Mouse (Mus musculus) heart, adult 2 months (tissue): ENCODE data around the gene Gmfg.

ENCODE experiments used
- CTCF ChIP-seq: fragments of 200-600 bp; IDR thresholded peaks from 2 replicates; pipeline ENCODE4 v1.8.1; 2022; ENCODE audit warnings: antibody characterized with exemption, mild to moderate bottlenecking, moderate library complexity
- POLR2A ChIP-seq: fragments of 200-500 bp; IDR thresholded peaks from 2 replicates; pipeline ENCODE4 v1.6.1; 2011; ENCODE audit warnings: mild to moderate bottlenecking, low read depth, low read length, control low read depth; ENCODE audit not compliant: insufficient read depth

- TF ChIP-seq CTCF (peak; percentile 47), POLR2A (no peak)
Measured at GRCm38 (mm10) chr7:28417368-28417767, 19.9 kb upstream of the Gmfg start.
